Comparison of ENCODE assay signal across 17 mouse cellular contexts in genomic region chr13:75859264-75859844, GRCm38 (mm10).
"Had no signal": no experiment of that assay in that cellular context is flagged by ENCODE, and none has a peak within 500 bp of the region (broad histone marks: within the 10 kb centered on the region; RNA-seq: fewer than 3 reads in every experiment).

No protein-coding gene starts in this region.

- ATAC-seq: liver, postnatal 0 days; lung, postnatal 0 days; midbrain, embryonic 13.5 days; midbrain, embryonic 15.5 days had no signal

- H3K27me3 ChIP-seq: lung, embryonic 15.5 days; megakaryocyte, embryonic 14.5 days; midbrain, embryonic 13.5 days; midbrain, embryonic 15.5 days; neural tube, embryonic 12.5 days had no signal

- DNase-seq: liver, postnatal 0 days; lung, adult 2 months; lung, postnatal 14 days; lung, postnatal 36 days; right cerebral cortex, postnatal 14 days; spleen, adult 18-20 months; thymus, adult 2 months; thymus, postnatal 25 days; thymus, postnatal 4 days had no signal

- H3K9me3 ChIP-seq: lung, embryonic 15.5 days; midbrain, embryonic 13.5 days; midbrain, embryonic 15.5 days; neural tube, embryonic 12.5 days had no signal

- H3K4me3 ChIP-seq: lung, embryonic 15.5 days; megakaryocyte, embryonic 14.5 days; midbrain, embryonic 13.5 days; midbrain, embryonic 15.5 days; neural tube, embryonic 12.5 days had no signal

- H3K27ac ChIP-seq: lung, embryonic 15.5 days; macrophage; midbrain, embryonic 13.5 days; midbrain, embryonic 15.5 days; neural tube, embryonic 12.5 days had no signal

- H3K9ac ChIP-seq: liver, postnatal 0 days; lung, embryonic 15.5 days; midbrain, embryonic 13.5 days; midbrain, embryonic 15.5 days; neural tube, embryonic 12.5 days had no signal

- H3K4me2 ChIP-seq: lung, embryonic 15.5 days; midbrain, embryonic 11.5 days; midbrain, embryonic 13.5 days; midbrain, embryonic 15.5 days; neural tube, embryonic 12.5 days had no signal

- H3K4me1 ChIP-seq: lung, embryonic 15.5 days; midbrain, embryonic 13.5 days; midbrain, embryonic 15.5 days; neural tube, embryonic 12.5 days had no signal

- H3K36me3 ChIP-seq: lung, embryonic 15.5 days; midbrain, embryonic 15.5 days; neural tube, embryonic 12.5 days had no signal
